Mouse (Mus musculus): ENCODE measurements around the gene Kifc1. TPM values are rescaled to one million over a fixed set of nuclear protein-coding genes. Genes with fewer than 3 reads are reported as not detected.
"Not testable (repeated sequence)": the region's sequence is repeated elsewhere in the genome, so short reads cannot be mapped to it uniquely, and the experiment has no call there.

Gene Kifc1
- total and polyA plus RNA-seq, 3 experiments: 16.0 to 41.2 (median 23.0) TPM

DNA sequence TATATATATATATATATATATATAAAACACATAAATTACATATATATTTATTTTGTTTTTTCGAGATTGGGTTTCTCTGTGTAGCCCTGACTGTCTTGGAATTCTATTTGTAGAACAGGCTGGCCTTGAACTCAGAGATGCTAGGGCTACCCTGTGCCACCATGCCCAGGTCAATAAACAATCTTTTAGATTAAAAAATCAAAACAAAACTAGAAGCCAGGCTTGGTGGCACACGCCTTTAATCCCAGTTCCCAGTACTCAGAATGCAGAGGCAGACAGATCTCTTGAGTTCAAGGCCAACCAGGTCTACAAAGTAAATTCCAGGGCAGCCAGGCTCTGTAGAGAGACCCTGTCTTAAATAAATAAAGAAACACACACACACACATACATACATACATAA is 896 bp upstream of the Kifc1 start:
- Histone ChIP-seq H3K4me1 (ENCODE audit: control insufficient read depth in 1 of 2, insufficient read depth in 2 of 2) (peaks cover 0 to 11% of the 10 kb centered on the region in 2 experiments; a peak in 1 of 4 replicates), H3K9me3 (replicated peaks; ENCODE audit: low read length) (no peaks in the 10 kb centered on the region), H3K27ac (ENCODE audit: insufficient read depth, low read depth) (no peak overlapping the region), H3K9ac (ENCODE audit: insufficient read depth, low read depth) (no peak overlapping the region), H3K79me2 (replicated peaks; ENCODE audit: control insufficient read depth, extremely low read depth, insufficient read depth, poor library complexity, severe bottlenecking) (peaks cover 27% of the 10 kb centered on the region), H3K4me3 (replicated peaks in 1 of 3; ENCODE audit: low read depth in 2 of 3, low read length in 2 of 3, poor library complexity in 1 of 3) (no peak overlapping the region), H3K4me2 (ENCODE audit: insufficient read depth, low read depth, poor library complexity, severe bottlenecking) (no peak overlapping the region), H3K36me3 (replicated peaks in 1 of 2; ENCODE audit: control insufficient read depth in 1 of 2, insufficient read depth in 1 of 2, low read length in 1 of 2) (peaks cover 3 to 5% of the 10 kb centered on the region in 2 experiments), H3K27me3 (replicated peaks) (peaks cover 3% of the 10 kb centered on the region)
- TF ChIP-seq EP300 (IDR thresholded peaks at IDR 0.05; ENCODE audit: low read length) (no peak), GABPA (IDR thresholded peaks at IDR 0.05; ENCODE audit: insufficient replicate concordance, low read depth, low read length) (no peak), ETS1 (conservative IDR thresholded peaks at IDR 0.05; ENCODE audit: low read depth, low read length) (no peak), RCOR1 (conservative IDR thresholded peaks at IDR 0.05; ENCODE audit: low read depth, low read length) (no peak)
- dilution Hi-C loops (cut with MboI; ENCODE audit: extremely low pct_ligation_motif_present, extremely low pct_unique_long_range_greater_than_20kb, low sequenced_read_pairs) (no loop called here), in situ Hi-C loops (cut with MboI; ENCODE audit: low pct_ligation_motif_present, low pct_unique_long_range_greater_than_20kb, low sequenced_read_pairs) (no loop called here)
- DNase-seq (ENCODE audit: extremely low read depth): no peak

DNA sequence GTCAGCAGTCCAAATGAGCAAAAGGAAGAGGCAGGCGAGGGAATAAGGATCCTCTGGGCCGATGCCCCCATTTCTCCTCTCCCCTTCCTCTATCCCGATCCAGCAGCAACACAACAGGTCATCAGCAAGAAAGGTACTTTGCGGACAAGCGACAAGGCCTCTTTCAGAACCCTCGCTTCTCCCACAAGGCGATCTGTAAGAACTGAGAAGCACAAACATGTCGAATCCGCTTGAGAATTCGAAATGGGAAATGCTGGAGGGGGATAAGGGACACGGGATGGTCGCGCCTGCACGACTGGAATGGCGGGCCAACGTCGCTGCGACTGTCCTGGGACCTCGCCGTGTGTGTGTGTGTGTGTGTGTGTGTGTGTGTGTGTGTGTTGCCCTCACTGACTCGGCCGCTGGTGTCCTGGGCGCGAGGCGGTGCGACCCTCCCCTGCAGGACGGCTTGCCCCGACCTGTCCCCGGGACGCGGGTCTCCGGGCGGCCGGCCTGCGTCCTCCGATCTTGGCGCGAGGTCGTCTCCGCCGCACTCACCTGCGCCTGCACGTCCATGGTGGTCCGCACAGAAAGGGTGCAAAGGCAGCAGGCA is 424 bp downstream of the Kifc1 start:
- peaks cover 7 to 12% of the 10 kb centered on the region in 2 experiments for H3K36me3 ChIP-seq (replicated peaks in 1 of 2; ENCODE audit: control insufficient read depth in 1 of 2, insufficient read depth in 1 of 2, low read length in 1 of 2)
- dilution Hi-C loops (cut with MboI; ENCODE audit: extremely low pct_ligation_motif_present, extremely low pct_unique_long_range_greater_than_20kb, low sequenced_read_pairs); DNase-seq (ENCODE audit: extremely low read depth); H3K27me3 ChIP-seq (replicated peaks); H3K9me3 ChIP-seq (replicated peaks; ENCODE audit: low read length); in situ Hi-C loops (cut with MboI; ENCODE audit: low pct_ligation_motif_present, low pct_unique_long_range_greater_than_20kb, low sequenced_read_pairs): not testable (repeated sequence)
- peak overlapping the region; percentile 50 for H3K4me2 ChIP-seq (ENCODE audit: insufficient read depth, low read depth, poor library complexity, severe bottlenecking)
- peak overlapping the region; percentile 73 to 95 (median 73) for H3K4me3 ChIP-seq (replicated peaks in 1 of 3; ENCODE audit: low read depth in 2 of 3, low read length in 2 of 3, poor library complexity in 1 of 3)
- peaks cover 27% of the 10 kb centered on the region for H3K79me2 ChIP-seq (replicated peaks; ENCODE audit: control insufficient read depth, extremely low read depth, insufficient read depth, poor library complexity, severe bottlenecking)
- peak overlapping the region; percentile 73 for H3K9ac ChIP-seq (ENCODE audit: insufficient read depth, low read depth)
- H3K4me1 ChIP-seq (ENCODE audit: control insufficient read depth in 1 of 2, insufficient read depth in 2 of 2): peaks cover 0 to 11% of the 10 kb centered on the region in 2 experiments; a peak in 1 of 4 replicates
- H3K27ac ChIP-seq (ENCODE audit: insufficient read depth, low read depth): peak overlapping the region; percentile 56; the same call in 1 of the 2 replicates

DNA sequence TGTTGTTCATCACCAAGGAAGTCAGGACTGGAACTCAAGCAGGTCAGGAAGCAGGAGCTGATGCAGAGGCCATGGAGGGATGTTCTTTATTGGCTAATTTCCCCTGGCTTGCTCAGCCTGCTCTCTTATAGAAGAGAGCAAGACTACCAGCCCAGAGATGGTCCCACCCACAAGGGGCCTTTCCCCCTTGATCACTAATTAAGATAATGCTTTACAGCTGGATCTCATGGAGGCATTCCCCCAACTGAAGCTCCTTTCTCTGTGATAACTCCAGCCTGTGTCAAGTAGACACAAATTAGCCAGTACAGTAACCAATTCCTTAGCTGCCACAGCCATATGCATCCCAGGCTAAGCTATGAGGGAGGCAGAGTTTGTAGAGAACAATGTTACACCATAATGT is 2.2 kb downstream of the Kifc1 start:
- H3K4me2 ChIP-seq (ENCODE audit: insufficient read depth, low read depth, poor library complexity, severe bottlenecking); DNase-seq (ENCODE audit: extremely low read depth); H3K4me3 ChIP-seq (replicated peaks in 1 of 3; ENCODE audit: low read depth in 2 of 3, low read length in 2 of 3, poor library complexity in 1 of 3); in situ Hi-C loops (cut with MboI; ENCODE audit: low pct_ligation_motif_present, low pct_unique_long_range_greater_than_20kb, low sequenced_read_pairs); dilution Hi-C loops (cut with MboI; ENCODE audit: extremely low pct_ligation_motif_present, extremely low pct_unique_long_range_greater_than_20kb, low sequenced_read_pairs); H3K27ac ChIP-seq (ENCODE audit: insufficient read depth, low read depth); H3K9me3 ChIP-seq (replicated peaks; ENCODE audit: low read length); H3K27me3 ChIP-seq (replicated peaks): not testable (repeated sequence)
- H3K36me3 ChIP-seq (replicated peaks in 1 of 2; ENCODE audit: control insufficient read depth in 1 of 2, insufficient read depth in 1 of 2, low read length in 1 of 2): peaks cover 9 to 14% of the 10 kb centered on the region in 2 experiments
- H3K9ac ChIP-seq (ENCODE audit: insufficient read depth, low read depth): peak overlapping the region; percentile 14; the same call in 1 of the 2 replicates
- peaks cover 27% of the 10 kb centered on the region for H3K79me2 ChIP-seq (replicated peaks; ENCODE audit: control insufficient read depth, extremely low read depth, insufficient read depth, poor library complexity, severe bottlenecking)
- peaks cover 0 to 11% of the 10 kb centered on the region in 2 experiments; a peak in 1 of 4 replicates for H3K4me1 ChIP-seq (ENCODE audit: control insufficient read depth in 1 of 2, insufficient read depth in 2 of 2)

DNA sequence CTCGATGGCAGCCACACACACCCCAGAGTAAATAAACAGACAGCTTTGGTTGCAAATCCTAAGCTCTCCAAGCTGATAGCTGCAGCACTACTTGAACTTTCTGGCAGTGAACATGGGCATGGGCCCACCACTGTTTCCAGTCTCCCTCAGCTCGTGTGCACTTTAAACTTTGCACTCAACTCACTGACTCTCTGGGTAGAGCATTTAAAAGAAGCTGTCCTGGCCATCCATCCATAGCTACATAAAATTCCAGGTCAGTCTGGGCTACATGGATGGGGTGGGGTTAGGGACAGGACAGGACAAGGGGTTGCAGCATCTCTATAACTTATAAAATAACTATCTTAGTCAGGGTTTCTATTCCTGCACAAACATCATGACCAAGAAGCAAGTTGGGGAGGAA is 2.7 kb downstream of the Kifc1 start:
- DNase-seq (ENCODE audit: extremely low read depth); dilution Hi-C loops (cut with MboI; ENCODE audit: extremely low pct_ligation_motif_present, extremely low pct_unique_long_range_greater_than_20kb, low sequenced_read_pairs); H3K4me2 ChIP-seq (ENCODE audit: insufficient read depth, low read depth, poor library complexity, severe bottlenecking); in situ Hi-C loops (cut with MboI; ENCODE audit: low pct_ligation_motif_present, low pct_unique_long_range_greater_than_20kb, low sequenced_read_pairs); H3K27ac ChIP-seq (ENCODE audit: insufficient read depth, low read depth); H3K4me3 ChIP-seq (replicated peaks in 1 of 3; ENCODE audit: low read depth in 2 of 3, low read length in 2 of 3, poor library complexity in 1 of 3); H3K9ac ChIP-seq (ENCODE audit: insufficient read depth, low read depth); H3K27me3 ChIP-seq (replicated peaks); H3K9me3 ChIP-seq (replicated peaks; ENCODE audit: low read length): not testable (repeated sequence)
- H3K36me3 ChIP-seq (replicated peaks in 1 of 2; ENCODE audit: control insufficient read depth in 1 of 2, insufficient read depth in 1 of 2, low read length in 1 of 2): peaks cover 11 to 15% of the 10 kb centered on the region in 2 experiments
- H3K4me1 ChIP-seq (ENCODE audit: control insufficient read depth in 1 of 2, insufficient read depth in 2 of 2): peaks cover 0 to 11% of the 10 kb centered on the region in 2 experiments; a peak in 1 of 4 replicates
- H3K79me2 ChIP-seq (replicated peaks; ENCODE audit: control insufficient read depth, extremely low read depth, insufficient read depth, poor library complexity, severe bottlenecking): peaks cover 27% of the 10 kb centered on the region

DNA sequence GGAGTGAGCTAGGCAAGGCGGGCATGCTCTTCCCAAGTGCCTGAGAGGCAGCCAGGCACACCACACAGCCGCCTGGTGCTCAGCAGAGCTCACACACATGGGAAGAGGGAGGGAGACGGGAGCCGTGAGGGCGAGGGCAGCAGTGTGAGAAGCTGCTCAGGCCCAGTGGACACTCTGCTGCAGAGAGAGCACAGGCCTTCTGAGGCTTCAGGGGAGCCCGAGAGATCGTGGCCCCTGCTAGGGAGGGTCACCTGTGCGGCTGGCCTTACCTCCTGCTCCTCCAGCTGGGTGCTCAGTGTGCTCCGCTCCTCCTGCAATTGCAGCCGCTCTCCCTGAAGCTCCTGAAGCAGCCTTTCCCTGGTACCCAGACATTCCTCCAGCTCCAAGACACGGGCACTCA is 6.1 kb downstream of the Kifc1 start:
- in situ Hi-C loops (cut with MboI; ENCODE audit: low pct_ligation_motif_present, low pct_unique_long_range_greater_than_20kb, low sequenced_read_pairs); H3K27me3 ChIP-seq (replicated peaks); dilution Hi-C loops (cut with MboI; ENCODE audit: extremely low pct_ligation_motif_present, extremely low pct_unique_long_range_greater_than_20kb, low sequenced_read_pairs); H3K4me3 ChIP-seq (replicated peaks in 1 of 3; ENCODE audit: low read depth in 2 of 3, low read length in 2 of 3, poor library complexity in 1 of 3); DNase-seq (ENCODE audit: extremely low read depth); H3K9me3 ChIP-seq (replicated peaks; ENCODE audit: low read length); H3K4me2 ChIP-seq (ENCODE audit: insufficient read depth, low read depth, poor library complexity, severe bottlenecking); H3K9ac ChIP-seq (ENCODE audit: insufficient read depth, low read depth); H3K27ac ChIP-seq (ENCODE audit: insufficient read depth, low read depth): not testable (repeated sequence)
- Histone ChIP-seq H3K4me1 (ENCODE audit: control insufficient read depth in 1 of 2, insufficient read depth in 2 of 2) (peaks cover 0 to 11% of the 10 kb centered on the region in 2 experiments; a peak in 1 of 4 replicates), H3K36me3 (replicated peaks in 1 of 2; ENCODE audit: control insufficient read depth in 1 of 2, insufficient read depth in 1 of 2, low read length in 1 of 2) (peaks cover 34 to 36% of the 10 kb centered on the region in 2 experiments), H3K79me2 (replicated peaks; ENCODE audit: control insufficient read depth, extremely low read depth, insufficient read depth, poor library complexity, severe bottlenecking) (peaks cover 23% of the 10 kb centered on the region)
